Mouse (Mus musculus): Measurements from ENCODE around the gene Podxl2. TPM values are rescaled to one million over a fixed set of nuclear protein-coding genes. Genes with fewer than 3 reads are reported as not detected.

Gene Podxl2
- polyA plus RNA-seq, 1 experiment: 12.5 TPM

DNA sequence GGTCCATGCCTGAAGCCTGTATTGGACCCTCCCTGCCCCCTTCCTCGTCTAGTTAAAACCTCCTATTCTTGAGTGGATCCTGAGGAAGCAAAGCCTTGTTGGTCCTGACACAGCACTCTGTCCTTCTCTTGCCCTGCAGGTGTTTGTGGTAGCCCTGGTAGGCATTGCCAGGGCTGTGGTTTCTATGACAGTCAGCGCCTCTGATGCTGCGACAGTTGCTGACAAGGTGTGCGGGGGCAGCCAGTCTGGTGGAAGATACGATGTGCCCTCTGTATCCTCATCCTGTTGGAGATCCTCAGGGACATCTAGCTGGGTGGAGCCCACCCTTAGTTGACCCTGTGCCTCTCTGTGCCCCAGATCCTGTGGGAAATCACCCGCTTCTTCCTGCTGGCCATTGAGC is 34.3 kb upstream of the Podxl2 start:
- H3K4me3 ChIP-seq (ENCODE audit: insufficient read depth, low read depth, low read length): no peak overlapping the region
- no peak for TF ChIP-seq POLR2A (IDR thresholded peaks at IDR 0.05; ENCODE audit: low read depth, low read length)
- WGBS: 84% methylated on average over 6 of the region's 6 CpGs

DNA sequence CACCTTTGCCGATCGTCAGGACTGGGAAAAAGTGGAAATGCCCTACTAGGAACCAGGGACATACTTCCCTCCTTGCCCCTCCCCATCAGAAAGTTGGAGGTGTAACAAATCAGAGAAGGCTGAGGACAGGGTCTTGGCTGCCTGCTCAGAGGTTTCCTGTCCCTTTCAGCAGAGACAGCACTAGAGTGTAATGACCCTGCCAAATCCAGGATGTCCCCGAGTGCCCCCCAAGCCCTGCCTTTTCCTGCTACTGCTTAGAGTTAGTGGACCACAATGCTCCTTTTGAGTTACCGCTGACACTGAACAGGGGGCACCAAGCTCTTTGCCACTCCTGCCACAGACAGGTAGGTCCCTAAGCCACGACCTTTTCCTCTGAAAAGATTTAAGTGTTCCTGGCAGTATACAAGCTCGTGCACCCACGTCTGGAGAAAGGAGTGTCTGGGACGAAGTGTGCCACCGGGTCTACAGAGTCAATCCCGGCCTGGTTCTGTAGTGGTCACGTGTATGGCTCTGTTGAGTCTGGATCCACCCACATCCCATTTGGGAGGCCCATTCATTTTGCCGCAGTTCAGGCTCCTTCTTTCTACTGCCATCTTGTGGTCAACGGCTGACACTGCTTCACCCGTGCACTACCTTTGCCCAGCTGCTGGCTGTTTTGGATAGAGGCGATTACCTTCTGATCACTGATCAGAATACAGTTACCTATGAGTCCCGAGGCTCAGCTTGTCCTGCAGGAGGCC is 31.7 kb upstream of the Podxl2 start:
- peak; percentile 81 for DNase-seq
- WGBS: 13% methylated on average over 16 of the region's 16 CpGs
- peak overlapping the region; percentile 13; the same call in 1 of the 2 replicates for H3K27ac ChIP-seq (ENCODE audit: insufficient read depth, low read depth, low read length)
- no peaks in the 10 kb centered on the region for H3K36me3 ChIP-seq (ENCODE audit: control insufficient read depth, insufficient read depth, low read length)
- no peaks in the 10 kb centered on the region for H3K27me3 ChIP-seq (replicated peaks; ENCODE audit: control insufficient read depth, insufficient read depth, low read length)
- TF ChIP-seq POLR2A (IDR thresholded peaks at IDR 0.05; ENCODE audit: low read depth, low read length) (no peak), CTCF (conservative IDR thresholded peaks at IDR 0.05; ENCODE audit: insufficient read depth, insufficient read length, low read depth, low read length) (peak; percentile 97)
- no peak overlapping the region for H3K4me3 ChIP-seq (ENCODE audit: insufficient read depth, low read depth, low read length)
- H3K4me1 ChIP-seq (ENCODE audit: control insufficient read depth, insufficient read depth, low read length): peaks cover 35% of the 10 kb centered on the region

More for the DNA sequence above, 34.3 kb upstream of the Podxl2 start:
- Histone ChIP-seq H3K27ac (ENCODE audit: insufficient read depth, low read depth, low read length) (no peak overlapping the region), H3K4me1 (ENCODE audit: control insufficient read depth, insufficient read depth, low read length) (peaks cover 23% of the 10 kb centered on the region), H3K27me3 (replicated peaks; ENCODE audit: control insufficient read depth, insufficient read depth, low read length) (no peaks in the 10 kb centered on the region), H3K36me3 (ENCODE audit: control insufficient read depth, insufficient read depth, low read length) (no peaks in the 10 kb centered on the region)
- no peak for DNase-seq

DNA sequence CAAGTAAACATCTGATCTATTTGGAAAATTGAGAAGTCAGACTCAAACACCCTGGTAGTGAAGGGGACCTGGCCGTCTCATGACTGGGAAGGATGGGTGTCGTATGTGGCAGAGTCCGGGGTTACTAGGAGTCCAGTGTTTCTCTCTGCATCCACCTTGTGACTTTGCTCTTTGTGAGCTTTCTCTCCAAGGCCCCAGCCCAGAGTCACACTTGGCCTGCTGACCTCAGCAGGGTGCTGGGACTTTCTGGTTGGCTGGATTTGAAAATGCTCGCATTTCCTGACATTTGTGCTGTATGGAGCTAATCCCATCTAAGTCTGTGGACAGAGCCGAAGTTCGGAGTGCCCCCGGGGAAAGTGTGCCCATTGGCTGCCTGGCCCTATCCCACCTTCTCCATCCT is 30.2 kb upstream of the Podxl2 start:
- H3K36me3 ChIP-seq (ENCODE audit: control insufficient read depth, insufficient read depth, low read length): no peaks in the 10 kb centered on the region
- no peak overlapping the region for H3K4me3 ChIP-seq (ENCODE audit: insufficient read depth, low read depth, low read length)
- H3K4me1 ChIP-seq (ENCODE audit: control insufficient read depth, insufficient read depth, low read length): peaks cover 38% of the 10 kb centered on the region
- TF ChIP-seq POLR2A (IDR thresholded peaks at IDR 0.05; ENCODE audit: low read depth, low read length) (no peak), CTCF (conservative IDR thresholded peaks at IDR 0.05; ENCODE audit: insufficient read depth, insufficient read length, low read depth, low read length) (no peak)
- 54% methylated on average over 7 of the region's 7 CpGs for WGBS
- no peaks in the 10 kb centered on the region for H3K27me3 ChIP-seq (replicated peaks; ENCODE audit: control insufficient read depth, insufficient read depth, low read length)
- peak overlapping the region; percentile 34 for H3K27ac ChIP-seq (ENCODE audit: insufficient read depth, low read depth, low read length)
- DNase-seq: peak; percentile 63

DNA sequence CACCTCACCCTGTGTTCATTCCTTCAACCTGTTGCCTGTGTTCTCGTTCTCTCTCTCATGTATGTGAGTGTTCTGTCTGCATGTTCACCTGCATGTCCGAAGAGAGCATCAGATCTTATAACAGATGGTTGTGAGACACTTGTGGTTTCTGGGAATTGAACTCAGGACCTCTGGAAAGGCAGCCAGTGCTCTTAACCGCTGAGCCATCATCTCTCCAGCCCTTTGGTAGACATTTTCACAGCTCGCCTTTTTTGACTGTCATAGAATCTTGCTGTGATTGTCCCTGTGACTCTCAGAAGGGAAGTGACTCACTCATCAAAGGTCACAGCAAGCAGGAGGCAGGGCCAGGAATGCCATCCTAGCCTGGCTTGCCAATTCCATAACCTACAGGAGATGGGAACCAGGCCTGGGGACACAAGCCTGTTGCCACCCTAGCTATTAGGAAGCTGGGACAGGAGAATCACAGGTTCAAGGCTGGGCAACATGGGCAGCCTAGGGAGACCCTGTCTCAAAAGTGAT is 29.7 kb upstream of the Podxl2 start:
- 64% methylated on average over 4 of the region's 4 CpGs for WGBS
- TF ChIP-seq POLR2A (IDR thresholded peaks at IDR 0.05; ENCODE audit: low read depth, low read length) (no peak), CTCF (conservative IDR thresholded peaks at IDR 0.05; ENCODE audit: insufficient read depth, insufficient read length, low read depth, low read length) (no peak)

DNA sequence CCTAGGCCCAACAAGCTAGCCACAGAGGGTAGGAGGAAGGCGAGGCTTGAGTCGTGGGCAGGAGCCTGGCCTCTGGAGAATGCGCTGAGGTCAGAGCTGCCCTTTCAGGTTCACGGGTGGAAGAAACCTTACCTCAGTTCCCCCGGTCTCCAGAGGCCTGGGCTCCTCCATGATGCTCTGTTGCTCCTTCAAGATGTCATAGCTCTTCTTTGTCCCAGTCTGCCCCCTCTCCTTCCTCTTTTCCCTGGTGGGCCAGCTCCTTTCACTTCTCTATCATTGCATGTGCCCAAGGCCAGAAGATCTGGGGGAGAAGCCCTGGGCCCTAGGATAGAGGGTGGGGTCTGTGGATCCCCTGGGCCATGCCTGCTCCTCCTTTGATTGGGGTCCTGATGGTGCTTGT is 28.9 kb upstream of the Podxl2 start:
- H3K27ac ChIP-seq (ENCODE audit: insufficient read depth, low read depth, low read length): no peak overlapping the region
- peak overlapping the region; percentile 84 for H3K4me3 ChIP-seq (ENCODE audit: insufficient read depth, low read depth, low read length)
- no peak for DNase-seq

More for the DNA sequence above, 29.7 kb upstream of the Podxl2 start:
- Histone ChIP-seq H3K27ac (ENCODE audit: insufficient read depth, low read depth, low read length) (peak overlapping the region; percentile 34), H3K27me3 (replicated peaks; ENCODE audit: control insufficient read depth, insufficient read depth, low read length) (no peaks in the 10 kb centered on the region), H3K4me1 (ENCODE audit: control insufficient read depth, insufficient read depth, low read length) (peaks cover 38% of the 10 kb centered on the region), H3K36me3 (ENCODE audit: control insufficient read depth, insufficient read depth, low read length) (no peaks in the 10 kb centered on the region), H3K4me3 (ENCODE audit: insufficient read depth, low read depth, low read length) (no peak overlapping the region)
- DNase-seq: peak; percentile 38

DNA sequence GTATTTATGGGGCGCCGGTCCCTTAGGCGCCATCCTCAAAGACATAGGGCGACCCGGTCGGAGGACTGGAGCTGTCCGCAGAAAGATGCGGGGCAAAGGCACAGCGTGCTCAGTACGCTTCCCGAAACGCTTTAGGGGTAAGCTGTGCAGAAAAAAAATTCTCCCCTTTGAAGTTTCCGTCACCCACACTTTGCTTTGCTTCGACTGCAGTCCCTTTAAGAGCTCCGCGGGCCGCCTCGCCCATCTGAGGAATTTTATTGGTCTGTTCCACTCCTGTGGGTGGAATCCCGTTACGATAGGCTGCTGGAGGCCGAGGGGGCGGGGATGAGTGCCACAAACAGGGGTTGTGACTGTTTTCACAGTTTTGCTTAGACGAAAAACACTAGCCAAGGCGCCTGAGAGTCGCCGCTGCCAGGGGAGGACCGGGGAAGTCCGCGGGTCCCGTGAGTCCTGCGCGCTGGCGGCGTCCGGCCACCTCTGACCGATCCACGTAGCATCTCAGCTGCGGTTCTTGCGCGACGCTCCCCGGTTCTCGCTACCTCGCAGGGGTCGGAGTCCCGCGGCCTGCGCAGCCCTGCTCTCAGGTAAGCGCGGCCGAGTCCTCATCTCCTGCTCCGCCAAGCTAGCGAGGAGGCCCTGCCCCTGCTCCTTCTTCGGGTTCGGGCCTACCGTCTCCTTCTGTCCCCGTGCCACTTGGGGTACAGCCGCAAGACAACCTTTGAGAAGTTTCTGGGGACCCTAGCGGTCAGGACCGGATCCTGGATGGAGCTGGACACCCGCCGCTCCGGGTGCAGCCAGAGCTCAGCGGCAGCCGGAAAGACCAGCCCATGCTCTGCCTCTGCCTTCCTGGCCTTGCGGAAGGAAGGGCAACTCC is 27.3 kb upstream of the Podxl2 start, which contains the start of gene Tpra1:
TSS of gene Tpra1 (plus strand) at position 305 of the 874 bp plus-strand sequence.
- Histone ChIP-seq H3K36me3 (ENCODE audit: control insufficient read depth, insufficient read depth, low read length) (no peaks in the 10 kb centered on the region), H3K27ac (ENCODE audit: insufficient read depth, low read depth, low read length) (peak within 1 kb of the TSS; percentile 87), H3K27me3 (replicated peaks; ENCODE audit: control insufficient read depth, insufficient read depth, low read length) (no peaks in the 10 kb centered on the region), H3K4me3 (ENCODE audit: insufficient read depth, low read depth, low read length) (peak within 1 kb of the TSS; percentile 84), H3K4me1 (ENCODE audit: control insufficient read depth, insufficient read depth, low read length) (peaks cover 45% of the 10 kb centered on the region)
- WGBS: under 1% methylated on average over 66 of the region's 66 CpGs
- DNase-seq: peak; percentile 99
- peak; percentile 29 for TF ChIP-seq POLR2A (IDR thresholded peaks at IDR 0.05; ENCODE audit: low read depth, low read length)
- TF ChIP-seq CTCF (conservative IDR thresholded peaks at IDR 0.05; ENCODE audit: insufficient read depth, insufficient read length, low read depth, low read length): no peak

More for the DNA sequence above, 28.9 kb upstream of the Podxl2 start:
- TF ChIP-seq CTCF (conservative IDR thresholded peaks at IDR 0.05; ENCODE audit: insufficient read depth, insufficient read length, low read depth, low read length) (no peak), POLR2A (IDR thresholded peaks at IDR 0.05; ENCODE audit: low read depth, low read length) (no peak)
- Histone ChIP-seq H3K27me3 (replicated peaks; ENCODE audit: control insufficient read depth, insufficient read depth, low read length) (no peaks in the 10 kb centered on the region), H3K4me1 (ENCODE audit: control insufficient read depth, insufficient read depth, low read length) (peaks cover 44% of the 10 kb centered on the region), H3K36me3 (ENCODE audit: control insufficient read depth, insufficient read depth, low read length) (no peaks in the 10 kb centered on the region)
- 54% methylated on average over 5 of the region's 5 CpGs for WGBS

DNA sequence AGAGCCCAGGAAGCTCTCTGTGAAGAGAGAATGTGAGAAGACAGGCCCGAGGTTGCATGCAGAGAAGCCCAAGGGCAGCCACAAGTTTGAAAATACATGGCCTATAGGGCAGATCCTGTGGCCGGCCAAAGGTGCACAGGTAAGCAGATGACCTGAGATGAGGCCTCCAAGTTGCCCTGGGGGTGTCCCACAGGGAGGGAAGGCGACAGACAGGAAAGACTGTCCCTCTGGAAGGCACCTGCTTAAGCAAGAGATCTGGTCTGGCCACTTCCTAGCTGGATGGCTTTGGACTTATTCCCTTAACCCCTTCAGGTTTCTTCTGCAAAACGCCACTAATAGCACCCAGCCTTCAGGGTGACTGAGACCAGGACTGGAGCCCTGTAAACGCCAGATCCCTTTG is 26.6 kb upstream of the Podxl2 start:
- TF ChIP-seq CTCF (conservative IDR thresholded peaks at IDR 0.05; ENCODE audit: insufficient read depth, insufficient read length, low read depth, low read length) (no peak), POLR2A (IDR thresholded peaks at IDR 0.05; ENCODE audit: low read depth, low read length) (no peak)
- Histone ChIP-seq H3K27ac (ENCODE audit: insufficient read depth, low read depth, low read length) (peak overlapping the region; percentile 82), H3K36me3 (ENCODE audit: control insufficient read depth, insufficient read depth, low read length) (no peaks in the 10 kb centered on the region), H3K27me3 (replicated peaks; ENCODE audit: control insufficient read depth, insufficient read depth, low read length) (no peaks in the 10 kb centered on the region), H3K4me3 (ENCODE audit: insufficient read depth, low read depth, low read length) (peak overlapping the region; percentile 73), H3K4me1 (ENCODE audit: control insufficient read depth, insufficient read depth, low read length) (peaks cover 44% of the 10 kb centered on the region)
- WGBS: 2% methylated on average over 5 of the region's 5 CpGs
- no peak for DNase-seq

Data from kidney, adult 2 months (tissue).